Mouse (Mus musculus): ENCODE results near the gene Fat4.

DNA sequence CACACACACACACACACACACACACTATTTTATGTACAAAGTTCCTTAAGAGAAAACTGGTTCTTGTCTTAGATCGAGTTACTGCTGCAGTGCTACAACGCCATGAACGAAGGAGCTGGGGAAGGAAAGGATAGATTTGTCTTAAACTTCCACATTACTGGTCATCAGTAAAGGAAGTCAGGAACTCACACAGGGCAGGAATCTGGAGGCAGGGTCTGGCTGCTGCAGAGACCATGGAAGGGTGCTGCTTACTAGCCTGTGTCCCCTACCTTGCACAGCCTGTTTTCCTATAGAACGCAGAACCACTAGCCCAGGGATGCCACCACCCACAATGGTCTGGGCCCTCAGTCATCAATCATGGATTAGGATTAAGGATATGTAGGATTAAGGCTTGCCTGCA lies 10.0 kb upstream of the Fat4 start:
- TF ChIP-seq CTCF (conservative IDR thresholded peaks at IDR 0.05; ENCODE audit: low read length) (no peak), POU5F1 (IDR thresholded peaks at IDR 0.05; ENCODE audit: borderline replicate concordance, low read length) (no peak), NANOG (IDR thresholded peaks at IDR 0.05; ENCODE audit: borderline replicate concordance, low read length) (no peak)

Measured in E14TG2a.4 (cell line).